Mouse (Mus musculus) c-Kit-negative CD71-positive TER-119-positive erythroid progenitor cells, embryonic 14.5 days (primary cell): ENCODE measurements around the gene Zfp335.
"Not testable (repeated sequence)": the region's sequence is repeated elsewhere in the genome, so short reads cannot be mapped to it uniquely, and the experiment has no call there.

Experiments used
- DNase-seq: peaks from one replicate; pipeline ENCODE4 v3.0.0-alpha.2; 2013; ENCODE audit warnings: low read depth, low spot score

Gene Zfp335

DNA sequence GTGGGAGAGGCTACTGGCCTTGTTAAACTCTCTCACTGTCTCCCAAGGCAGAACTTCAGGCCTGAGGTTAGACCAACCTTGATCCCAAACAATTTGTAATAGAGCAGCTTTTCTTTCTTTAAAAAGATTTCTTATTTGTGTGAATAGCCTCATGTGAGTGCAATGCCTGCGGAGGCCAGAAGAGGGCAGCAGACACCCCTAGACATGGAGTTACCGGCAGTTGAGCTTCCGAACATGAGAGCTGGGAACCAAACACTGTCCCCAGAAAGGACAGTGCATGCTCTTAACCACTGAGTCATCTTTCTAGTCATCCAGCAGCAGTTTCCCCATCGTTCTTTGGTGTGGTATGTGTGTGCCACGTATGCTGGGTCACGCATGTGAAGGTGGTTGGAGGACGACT, 44.0 kb downstream of the Zfp335 start:
- no peak for DNase-seq

DNA sequence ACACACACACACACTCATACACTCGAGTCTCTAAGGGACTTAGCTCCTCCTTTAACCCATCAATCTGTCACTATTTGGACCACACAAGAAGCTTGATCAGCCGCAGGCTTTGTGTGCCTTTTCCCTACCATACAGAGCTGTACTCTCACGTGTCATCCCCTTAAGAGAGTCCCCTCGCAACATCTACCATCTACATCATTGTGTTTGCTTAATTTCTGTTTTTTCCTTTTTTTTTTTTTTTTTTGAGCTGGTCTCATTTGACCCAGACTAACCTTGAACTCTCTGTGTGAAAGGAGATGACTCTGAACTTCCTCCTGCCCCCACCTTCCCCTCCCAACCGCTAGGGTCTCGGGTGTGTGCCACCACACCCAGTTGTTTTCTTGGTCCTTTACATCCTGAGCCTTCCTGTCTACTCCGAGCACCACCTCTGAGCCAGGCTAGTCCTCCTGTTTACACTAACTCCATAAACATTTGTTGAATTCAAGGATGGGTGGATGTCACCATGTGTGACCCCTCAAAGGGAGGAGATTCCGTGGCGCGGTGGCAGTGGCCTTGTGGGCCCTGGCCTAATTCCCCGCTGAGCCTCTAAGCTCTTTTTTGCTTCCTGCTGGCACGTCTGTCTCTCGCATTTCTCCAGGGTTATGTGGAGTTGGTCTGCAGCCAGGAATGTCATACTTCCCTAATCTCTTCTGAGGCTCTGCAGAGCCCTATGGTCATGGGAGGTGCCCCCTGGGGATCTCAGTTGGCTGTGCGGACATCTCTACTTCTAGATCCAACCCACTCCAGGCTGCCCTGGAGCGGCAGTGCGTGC, 44.6 kb downstream of the Zfp335 start:
- no peak for DNase-seq

DNA sequence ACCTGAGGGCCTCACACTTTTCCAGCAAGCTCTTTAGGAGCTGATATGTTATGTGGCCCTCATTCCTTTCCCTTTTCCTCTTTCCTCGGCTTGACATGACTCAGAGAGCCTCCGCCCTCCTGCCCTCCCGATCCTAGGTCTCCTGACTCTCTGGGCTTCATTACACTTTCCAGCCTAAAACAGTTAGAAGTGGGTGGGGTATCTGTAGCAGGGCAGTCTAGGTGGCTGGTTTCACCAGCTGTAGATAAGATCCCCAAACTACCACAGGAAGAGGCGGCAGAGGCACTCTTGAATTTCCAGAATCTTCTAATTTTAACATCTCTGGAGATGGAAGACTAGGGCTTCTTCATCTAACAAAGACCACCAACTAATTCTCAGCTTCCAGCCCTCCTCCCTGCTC, 47.0 kb downstream of the Zfp335 start:
- DNase-seq: no peak

DNA sequence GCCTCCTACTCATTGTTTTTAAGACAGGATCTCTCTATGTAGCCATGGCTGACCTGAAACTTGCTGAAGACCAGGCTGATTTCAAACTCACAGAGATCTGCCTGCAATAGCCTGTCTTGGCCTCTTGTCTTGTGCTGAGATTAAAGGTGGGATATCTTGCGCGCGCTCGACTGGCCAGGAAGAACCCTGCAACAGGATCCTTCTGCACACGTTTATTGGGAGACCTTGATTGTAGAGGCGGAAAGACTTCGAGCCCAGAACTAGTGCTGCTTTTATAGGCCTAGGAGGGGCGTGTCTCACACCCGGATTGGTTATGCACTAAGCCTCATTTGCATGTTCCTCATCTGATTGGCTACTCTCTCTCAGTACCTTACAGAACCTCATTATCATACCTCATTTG, 48.1 kb downstream of the Zfp335 start:
- not testable (repeated sequence) for DNase-seq

DNA sequence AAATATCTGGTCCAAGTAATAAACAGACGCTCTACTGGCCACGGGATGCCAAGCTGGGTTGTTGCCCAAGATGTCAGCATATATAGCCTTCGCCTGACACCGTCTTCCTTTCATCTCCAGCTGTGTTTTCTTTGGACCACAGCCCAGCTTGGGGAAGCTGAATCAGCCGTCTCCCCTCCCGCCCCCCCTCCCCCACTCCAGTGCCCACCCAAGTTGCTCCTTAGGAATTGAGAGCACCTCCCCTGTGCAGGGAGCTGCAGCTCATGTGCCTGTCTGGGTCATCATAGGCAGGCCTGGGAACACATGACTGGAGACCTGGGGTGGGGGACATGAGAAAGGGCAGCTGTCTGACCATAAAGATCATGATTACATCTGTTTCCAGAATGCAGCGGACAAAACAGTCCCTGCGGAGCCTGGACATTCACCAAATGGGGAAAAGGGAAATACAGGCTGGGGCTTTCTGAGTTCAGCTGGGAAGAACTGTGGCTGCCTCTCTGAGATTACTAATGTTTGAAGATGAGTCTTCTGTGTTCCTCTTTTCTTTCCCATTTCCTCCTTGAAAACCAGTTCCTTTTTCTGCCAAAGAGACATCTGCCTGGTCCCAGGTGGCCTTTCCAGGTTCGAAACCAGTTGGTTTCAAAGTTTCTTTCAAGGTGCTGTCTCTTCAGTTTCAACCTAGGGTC, 49.2 kb downstream of the Zfp335 start:
- no peak for DNase-seq

DNA sequence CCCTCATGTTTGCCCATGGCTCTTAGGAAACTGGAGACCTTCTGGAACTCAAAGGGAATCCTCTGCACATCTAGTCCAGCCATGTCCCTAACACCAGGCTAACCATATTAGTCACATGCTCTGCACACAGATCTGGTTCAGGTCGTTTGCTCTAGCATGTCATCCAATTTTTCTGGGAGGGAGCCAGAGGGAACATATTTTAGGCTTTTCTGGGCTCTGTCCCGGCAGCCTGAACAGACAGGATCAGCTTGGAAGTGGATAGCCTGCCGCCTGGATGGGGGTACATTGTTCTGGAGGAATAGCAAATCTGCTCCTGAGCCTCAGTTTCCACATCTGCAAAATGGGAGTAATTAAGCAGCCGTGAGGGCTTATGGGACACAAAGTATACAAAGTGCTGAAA, 50.5 kb downstream of the Zfp335 start:
- no peak for DNase-seq

DNA sequence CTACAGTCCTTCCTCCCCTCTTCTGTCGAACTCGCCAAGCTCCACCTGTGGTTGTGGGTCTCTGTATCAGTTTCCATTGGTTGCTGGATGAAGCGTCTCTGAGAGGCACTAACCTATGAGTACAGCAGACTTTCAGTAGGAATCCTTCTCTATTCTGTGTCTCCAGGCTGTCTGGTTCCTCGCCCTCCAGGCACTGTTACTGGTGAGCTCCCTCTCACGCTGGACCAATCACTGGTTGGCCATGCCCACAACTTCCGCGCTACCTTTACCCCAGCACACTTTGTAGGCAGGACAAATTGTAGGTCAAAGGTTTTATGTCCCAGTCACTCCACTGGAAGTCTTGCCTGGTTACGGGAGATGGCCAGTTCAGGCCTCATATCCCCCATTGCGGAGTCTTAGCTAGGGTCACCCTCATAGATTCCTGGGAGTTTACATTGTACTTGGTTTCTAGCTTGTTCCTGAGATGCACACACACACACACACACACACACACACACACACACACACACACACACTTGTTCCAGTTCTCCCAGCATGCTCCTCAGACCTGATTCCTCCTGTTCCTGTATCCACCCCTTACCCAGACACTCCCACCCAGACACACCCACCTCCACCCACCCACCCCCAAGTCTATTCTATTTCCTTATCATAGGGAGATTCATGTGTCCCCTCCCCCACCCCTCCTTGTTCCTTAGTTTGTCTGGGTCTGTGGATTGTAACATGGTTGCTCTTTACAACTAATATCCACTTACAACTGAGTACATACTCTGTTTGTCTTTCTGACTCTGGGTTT, 51.7 kb downstream of the Zfp335 start:
- DNase-seq: no peak

DNA sequence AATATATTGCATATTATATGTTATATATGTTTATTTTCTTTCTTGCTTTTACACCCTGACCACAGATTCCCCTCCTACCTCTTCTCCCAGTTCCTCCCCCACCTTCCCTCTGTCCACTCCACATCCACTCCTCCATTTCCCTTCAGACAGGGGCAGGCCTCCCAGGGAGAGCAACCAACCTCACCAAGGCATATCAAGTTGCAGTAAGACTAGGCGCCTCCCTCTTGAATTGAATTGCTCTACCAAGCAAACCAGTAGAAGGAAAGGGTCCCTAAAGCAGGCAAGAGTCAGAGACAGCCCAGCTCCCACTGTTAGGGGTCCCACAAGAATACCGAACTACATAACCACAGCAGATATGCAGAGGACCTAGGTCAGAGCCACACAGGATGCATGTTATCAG, 52.4 kb downstream of the Zfp335 start:
- no peak for DNase-seq

DNA sequence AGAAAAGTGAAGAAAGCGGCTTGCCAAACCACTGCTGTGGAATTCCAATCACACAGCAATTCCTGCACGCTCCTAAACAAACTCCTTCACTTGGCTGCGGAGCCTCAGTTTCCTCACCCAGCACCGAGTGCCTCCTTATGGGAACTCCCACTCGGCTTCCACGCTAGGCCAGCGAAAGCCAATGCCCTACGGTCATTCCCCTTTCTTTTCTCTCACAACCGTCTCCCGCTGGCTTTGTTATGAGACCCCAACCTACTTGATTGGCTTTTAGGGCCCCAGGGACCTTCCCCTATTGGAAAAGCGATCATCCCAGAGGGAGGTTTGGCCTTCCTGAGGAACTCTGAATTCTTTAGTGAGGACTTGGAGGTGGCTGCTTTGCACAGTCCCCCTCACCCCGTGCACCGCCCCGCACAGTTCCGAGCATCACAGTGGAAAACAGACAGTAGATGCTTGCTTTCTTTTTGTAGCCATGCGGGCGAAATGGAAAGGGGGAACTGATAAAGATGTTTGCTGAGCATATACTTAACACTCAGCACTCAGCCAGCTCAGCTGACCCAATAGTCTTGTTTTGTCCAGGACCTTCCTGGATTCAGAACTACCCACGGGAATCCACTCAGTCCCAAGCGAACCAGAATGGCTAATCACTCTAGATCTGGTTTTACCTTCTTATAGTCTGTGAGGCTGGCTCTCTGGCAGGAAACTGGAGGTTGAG, 53.6 kb downstream of the Zfp335 start:
- no peak for DNase-seq

DNA sequence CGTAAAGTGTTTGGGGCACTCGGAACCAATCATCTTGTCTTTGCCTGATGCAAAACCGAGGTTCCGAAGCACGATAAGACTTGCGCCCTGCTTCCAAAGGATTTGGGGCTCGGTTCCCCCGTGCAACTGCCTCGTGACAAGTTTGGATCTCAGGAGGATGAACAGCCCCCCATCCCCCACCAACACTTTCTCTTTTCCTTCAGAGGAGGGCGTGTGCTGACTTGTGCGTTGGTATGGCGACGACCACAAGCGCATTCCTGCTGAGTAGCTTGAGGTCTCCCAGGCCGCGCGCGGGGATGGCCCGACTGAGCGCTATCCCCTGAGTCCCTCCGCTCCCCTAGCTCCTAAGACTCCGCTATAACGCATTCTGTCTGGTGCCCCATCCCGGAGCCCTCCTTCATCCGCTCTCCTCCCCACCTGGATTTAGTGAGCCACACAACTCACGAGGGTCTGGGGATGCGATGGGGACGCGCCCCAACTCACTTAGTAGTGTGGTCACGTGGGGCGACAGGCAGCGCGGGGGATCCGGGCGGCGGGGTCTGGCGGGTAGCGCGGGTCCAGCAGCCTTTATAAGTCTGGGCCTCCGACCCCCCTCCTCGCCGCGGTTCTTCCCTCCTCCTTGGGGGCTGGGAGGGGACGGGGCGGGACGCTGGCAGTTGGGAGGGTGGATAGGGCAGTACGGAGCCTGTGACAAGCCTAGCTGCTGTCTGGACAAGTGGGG, 54.3 kb downstream of the Zfp335 start, which contains the start of gene Pltp:
Gene Pltp, minus strand, starts transcription at position 611 of the 721 bp plus-strand sequence.
- no peak for DNase-seq

DNA sequence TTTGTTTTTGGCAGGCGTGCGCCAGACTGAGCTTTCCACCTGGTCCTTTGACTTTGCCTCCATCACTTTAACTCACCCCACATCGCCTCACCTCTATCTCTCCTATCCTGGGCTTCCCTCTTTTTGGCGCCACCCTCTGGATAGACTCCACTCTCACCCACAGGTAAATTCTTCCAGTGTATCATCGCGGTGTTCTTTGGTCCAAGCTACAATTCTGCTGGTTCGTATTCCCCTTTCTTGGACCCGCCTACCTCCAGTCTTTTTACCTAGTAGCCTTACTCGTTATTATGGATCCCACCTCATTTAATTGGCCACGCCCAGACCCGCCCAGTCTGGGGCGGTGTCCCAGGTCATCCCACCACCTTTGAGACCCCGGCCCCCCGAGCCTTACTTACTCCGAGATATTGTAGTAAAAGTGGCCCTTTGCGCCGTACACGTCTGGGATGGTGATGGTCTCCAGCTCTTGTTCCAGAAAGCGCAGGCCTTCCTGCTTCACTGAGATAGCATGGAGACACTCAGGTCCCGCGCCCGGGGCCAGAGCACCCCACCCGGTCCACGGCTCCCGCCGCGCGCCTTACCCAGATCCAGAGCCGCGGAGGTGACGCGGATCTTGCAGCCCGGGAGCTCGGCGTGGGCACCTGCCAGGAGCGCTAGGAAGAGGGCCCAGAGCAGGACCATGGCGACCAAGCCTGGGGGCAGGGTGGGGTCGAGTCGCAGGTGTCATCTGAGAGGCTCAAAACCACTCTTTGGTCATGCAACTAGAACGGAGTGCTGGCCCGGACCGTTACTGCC, 55.1 kb downstream of the Zfp335 start:
- DNase-seq: no peak

DNA sequence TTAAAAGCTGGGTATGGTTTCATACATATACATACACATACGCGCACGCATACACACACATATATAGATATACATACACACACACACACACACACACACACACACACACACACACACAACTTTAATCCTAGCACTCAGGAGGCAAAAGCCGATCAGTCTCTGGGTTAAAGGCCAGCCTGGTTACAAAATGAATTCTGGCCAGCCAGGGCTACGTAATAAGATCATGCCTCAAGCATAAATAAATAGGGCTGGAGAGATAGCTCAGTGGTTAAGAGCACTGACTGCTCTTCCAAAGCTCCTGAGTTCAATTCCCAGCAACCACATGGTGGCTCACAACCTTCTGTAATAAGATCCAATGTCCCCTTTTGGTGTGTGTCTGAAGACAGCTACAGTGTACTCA, 56.0 kb downstream of the Zfp335 start:
- DNase-seq: not testable (repeated sequence)

DNA sequence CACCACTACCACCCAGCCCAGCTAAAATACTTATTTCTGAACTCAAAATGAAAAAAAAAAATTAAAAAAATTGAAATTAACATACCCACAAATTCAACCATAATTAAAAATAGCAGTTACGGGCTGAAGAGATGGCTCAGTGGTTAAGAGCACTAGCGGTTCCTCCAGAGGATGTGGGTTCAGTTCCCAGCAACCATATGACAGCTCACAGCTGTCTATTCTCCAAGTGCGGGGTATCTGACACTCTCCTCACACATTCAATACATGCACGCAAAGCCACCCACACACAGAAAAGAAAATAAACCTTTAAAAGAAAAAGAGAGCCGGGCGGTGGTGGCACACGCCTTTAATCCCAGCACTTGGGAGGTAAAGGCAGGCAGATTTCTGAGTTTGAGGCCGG, 61.5 kb downstream of the Zfp335 start:
- DNase-seq: no peak

DNA sequence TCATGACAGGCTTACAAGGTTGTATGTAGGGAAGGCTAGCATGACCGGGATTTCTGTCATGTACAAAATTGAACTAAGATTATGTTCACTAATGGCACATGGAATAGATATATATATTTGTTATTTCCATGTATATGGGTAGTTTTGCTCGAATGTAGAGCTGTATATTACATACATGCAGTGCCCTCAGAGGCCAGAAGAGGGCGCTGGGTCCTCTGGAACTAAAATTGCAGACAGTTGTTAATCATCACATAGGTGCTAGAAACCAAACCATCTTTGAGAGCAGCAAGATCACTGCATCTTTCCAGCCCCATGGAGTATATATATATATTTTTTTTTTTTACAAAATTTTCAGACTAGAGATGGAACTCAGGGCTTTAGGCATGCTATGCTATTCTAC, 65.8 kb downstream of the Zfp335 start:
- no peak for DNase-seq
